Mouse (Mus musculus): ENCODE measurements at regions not wholly inside any gene's neighbourhood (a gene's known extent, or its start where the extent isn't known, plus 50 kb on each side); places are given as distances from the start of the nearest gene placed in this dataset.

- H3K9me3 ChIP-seq, result no peaks in the 10 kb centered on the region
- no peak overlapping the region for H3K27ac ChIP-seq
- 94% methylated on average over 2 of the region's 2 CpGs for WGBS
- no peak overlapping the region for H3K4me2 ChIP-seq (replicated peaks)
- H3K4me1 ChIP-seq (replicated peaks), result no peaks in the 10 kb centered on the region
- no peak for ATAC-seq
- H3K4me3 ChIP-seq (replicated peaks), result no peak overlapping the region
- H3K9ac ChIP-seq (replicated peaks), result no peak overlapping the region
- H3K36me3 ChIP-seq, result no peaks in the 10 kb centered on the region
- no peaks in the 10 kb centered on the region for H3K27me3 ChIP-seq
These were observed 75.5 kb downstream of the Trib2 start for GRCm38 (mm10) chr12:15741219-15741618.

- ATAC-seq, result no peak
- H3K4me3 ChIP-seq (replicated peaks), result no peak overlapping the region
- H3K27ac ChIP-seq, result no peak overlapping the region
- no peaks in the 10 kb centered on the region for H3K36me3 ChIP-seq
- 67% methylated on average over 4 of the region's 4 CpGs for WGBS
- no peak overlapping the region for H3K9ac ChIP-seq (replicated peaks)
- H3K9me3 ChIP-seq, result no peaks in the 10 kb centered on the region
- no peaks in the 10 kb centered on the region for H3K27me3 ChIP-seq
- H3K4me1 ChIP-seq (replicated peaks), result no peaks in the 10 kb centered on the region
- H3K4me2 ChIP-seq (replicated peaks), result no peak overlapping the region
These were observed 77.7 kb downstream of the Trib2 start for GRCm38 (mm10) chr12:15738989-15739388.

GRCm38 (mm10) chr12:15731261-15731660, 85.5 kb downstream of the Trib2 start:
- Histone ChIP-seq H3K36me3 (no peaks in the 10 kb centered on the region), H3K4me2 (replicated peaks) (no peak overlapping the region), H3K9me3 (no peaks in the 10 kb centered on the region), H3K4me3 (replicated peaks) (no peak overlapping the region), H3K9ac (replicated peaks) (no peak overlapping the region), H3K27me3 (no peaks in the 10 kb centered on the region), H3K27ac (no peak overlapping the region), H3K4me1 (replicated peaks) (0 out of 2 replicates have a peak, but pooled peaks cover 5% of the 10 kb centered on the region)
- ATAC-seq, result no peak
- WGBS, result 35% methylated on average over 3 of the region's 3 CpGs

- H3K36me3 ChIP-seq, result no peaks in the 10 kb centered on the region
- H3K4me1 ChIP-seq (replicated peaks), result 0 out of 2 replicates have a peak, but pooled peaks cover 5% of the 10 kb centered on the region
- 83% methylated on average over 3 of the region's 3 CpGs for WGBS
- H3K27me3 ChIP-seq, result no peaks in the 10 kb centered on the region
- H3K27ac ChIP-seq, result no peak overlapping the region
- H3K4me2 ChIP-seq (replicated peaks), result no peak overlapping the region
- no peak for ATAC-seq
- no peaks in the 10 kb centered on the region for H3K9me3 ChIP-seq
- H3K4me3 ChIP-seq (replicated peaks), result no peak overlapping the region
- no peak overlapping the region for H3K9ac ChIP-seq (replicated peaks)
These were observed 87.0 kb downstream of the Trib2 start for GRCm38 (mm10) chr12:15729696-15730095.

- no peaks in the 10 kb centered on the region for H3K4me1 ChIP-seq (replicated peaks)
- WGBS, result 89% methylated on average over 6 of the region's 6 CpGs
- no peak overlapping the region for H3K9ac ChIP-seq (replicated peaks)
- no peak overlapping the region for H3K4me2 ChIP-seq (replicated peaks)
- no peak overlapping the region for H3K27ac ChIP-seq
- ATAC-seq, result no peak
- H3K4me3 ChIP-seq (replicated peaks), result no peak overlapping the region
- no peaks in the 10 kb centered on the region for H3K36me3 ChIP-seq
- no peaks in the 10 kb centered on the region for H3K27me3 ChIP-seq
- no peaks in the 10 kb centered on the region for H3K9me3 ChIP-seq
These were observed 93.2 kb downstream of the Trib2 start for GRCm38 (mm10) chr12:15723529-15723928.

- H3K36me3 ChIP-seq, result no peaks in the 10 kb centered on the region
- H3K27me3 ChIP-seq, result no peaks in the 10 kb centered on the region
- no peak overlapping the region for H3K4me3 ChIP-seq (replicated peaks)
- no peak overlapping the region for H3K9ac ChIP-seq (replicated peaks)
- no peaks in the 10 kb centered on the region for H3K9me3 ChIP-seq
- no peaks in the 10 kb centered on the region for H3K4me1 ChIP-seq (replicated peaks)
- no peak for ATAC-seq
- WGBS, result 91% methylated on average over 2 of the region's 2 CpGs
- H3K27ac ChIP-seq, result no peak overlapping the region
- H3K4me2 ChIP-seq (replicated peaks), result no peak overlapping the region
These were observed 94.6 kb downstream of the Trib2 start for GRCm38 (mm10) chr12:15722161-15722560.

GRCm38 (mm10) chr12:15720171-15720570, 96.6 kb downstream of the Trib2 start:
- H3K9me3 ChIP-seq, result no peaks in the 10 kb centered on the region
- H3K4me1 ChIP-seq (replicated peaks), result no peaks in the 10 kb centered on the region
- no peaks in the 10 kb centered on the region for H3K27me3 ChIP-seq
- no peak overlapping the region for H3K4me2 ChIP-seq (replicated peaks)
- no peak overlapping the region for H3K9ac ChIP-seq (replicated peaks)
- no peak for ATAC-seq
- 86% methylated on average over 6 of the region's 6 CpGs for whole genome bisulfite sequencing
- no peak overlapping the region for H3K27ac ChIP-seq
- H3K4me3 ChIP-seq (replicated peaks), result no peak overlapping the region
- H3K36me3 ChIP-seq, result no peaks in the 10 kb centered on the region

GRCm38 (mm10) chr12:15718827-15719226, 97.9 kb downstream of the Trib2 start:
- 89% methylated on average over 1 of the region's 1 CpGs for WGBS
- Histone ChIP-seq H3K4me2 (replicated peaks) (no peak overlapping the region), H3K4me1 (replicated peaks) (no peaks in the 10 kb centered on the region), H3K27me3 (no peaks in the 10 kb centered on the region), H3K9me3 (no peaks in the 10 kb centered on the region), H3K9ac (replicated peaks) (no peak overlapping the region), H3K36me3 (no peaks in the 10 kb centered on the region), H3K4me3 (replicated peaks) (no peak overlapping the region), H3K27ac (no peak overlapping the region)
- no peak for ATAC-seq

- no peaks in the 10 kb centered on the region for H3K4me1 ChIP-seq (replicated peaks)
- WGBS, result 93% methylated on average over 6 of the region's 6 CpGs
These were observed 98.7 kb downstream of the Trib2 start for GRCm38 (mm10) chr12:15717989-15718388.

GRCm38 (mm10) chr12:15717342-15717741, 99.4 kb downstream of the Trib2 start:
- no peak for ATAC-seq
- Histone ChIP-seq H3K4me1 (replicated peaks) (no peaks in the 10 kb centered on the region), H3K4me2 (replicated peaks) (no peak overlapping the region), H3K27me3 (no peaks in the 10 kb centered on the region), H3K36me3 (no peaks in the 10 kb centered on the region), H3K9me3 (no peaks in the 10 kb centered on the region), H3K4me3 (replicated peaks) (no peak overlapping the region), H3K9ac (replicated peaks) (no peak overlapping the region), H3K27ac (no peak overlapping the region)
- 94% methylated on average over 3 of the region's 3 CpGs for WGBS

More at GRCm38 (mm10) chr12:15717989-15718388, 98.7 kb downstream of the Trib2 start:
- ATAC-seq, result no peak
- Histone ChIP-seq H3K36me3 (no peaks in the 10 kb centered on the region), H3K4me2 (replicated peaks) (no peak overlapping the region), H3K4me3 (replicated peaks) (no peak overlapping the region), H3K9ac (replicated peaks) (no peak overlapping the region), H3K27me3 (no peaks in the 10 kb centered on the region), H3K27ac (no peak overlapping the region), H3K9me3 (no peaks in the 10 kb centered on the region)

GRCm38 (mm10) chr12:15713623-15714022, 103.1 kb downstream of the Trib2 start:
- WGBS, result 84% methylated on average over 2 of the region's 2 CpGs
- no peaks in the 10 kb centered on the region for H3K27me3 ChIP-seq
- ATAC-seq, result no peak
- no peaks in the 10 kb centered on the region for H3K9me3 ChIP-seq
- H3K27ac ChIP-seq, result no peak overlapping the region
- no peak overlapping the region for H3K9ac ChIP-seq (replicated peaks)
- no peak overlapping the region for H3K4me2 ChIP-seq (replicated peaks)
- H3K36me3 ChIP-seq, result no peaks in the 10 kb centered on the region
- H3K4me1 ChIP-seq (replicated peaks), result no peaks in the 10 kb centered on the region
- H3K4me3 ChIP-seq (replicated peaks), result no peak overlapping the region

GRCm38 (mm10) chr12:15707570-15708095, 109.1 kb downstream of the Trib2 start:
- Histone ChIP-seq H3K27me3 (no peaks in the 10 kb centered on the region), H3K4me3 (replicated peaks) (no peak overlapping the region), H3K4me1 (replicated peaks) (no peaks in the 10 kb centered on the region), H3K27ac (no peak overlapping the region), H3K36me3 (no peaks in the 10 kb centered on the region), H3K9ac (replicated peaks) (no peak overlapping the region), H3K4me2 (replicated peaks) (no peak overlapping the region), H3K9me3 (no peaks in the 10 kb centered on the region)
- 65% methylated on average over 6 of the region's 6 CpGs for WGBS
- ATAC-seq, result no peak

- no peak overlapping the region for H3K4me3 ChIP-seq (replicated peaks)
- no peaks in the 10 kb centered on the region for H3K27me3 ChIP-seq
- WGBS, result 53% methylated on average over 5 of the region's 5 CpGs
- H3K9me3 ChIP-seq, result no peaks in the 10 kb centered on the region
- no peak overlapping the region for H3K27ac ChIP-seq
- no peak overlapping the region for H3K4me2 ChIP-seq (replicated peaks)
- ATAC-seq, result no peak
- H3K9ac ChIP-seq (replicated peaks), result no peak overlapping the region
- no peaks in the 10 kb centered on the region for H3K4me1 ChIP-seq (replicated peaks)
- H3K36me3 ChIP-seq, result no peaks in the 10 kb centered on the region
These were observed 112.3 kb downstream of the Trib2 start for GRCm38 (mm10) chr12:15704412-15704811.
